Mouse (Mus musculus): Measurements from ENCODE around the gene Smagp. TPM values are rescaled to one million over a fixed set of nuclear protein-coding genes. Genes with fewer than 3 reads are reported as not detected.

Smagp gene
- total RNA-seq, 2 experiments from 2014 or later = 2.4 to 2.6 TPM

DNA sequence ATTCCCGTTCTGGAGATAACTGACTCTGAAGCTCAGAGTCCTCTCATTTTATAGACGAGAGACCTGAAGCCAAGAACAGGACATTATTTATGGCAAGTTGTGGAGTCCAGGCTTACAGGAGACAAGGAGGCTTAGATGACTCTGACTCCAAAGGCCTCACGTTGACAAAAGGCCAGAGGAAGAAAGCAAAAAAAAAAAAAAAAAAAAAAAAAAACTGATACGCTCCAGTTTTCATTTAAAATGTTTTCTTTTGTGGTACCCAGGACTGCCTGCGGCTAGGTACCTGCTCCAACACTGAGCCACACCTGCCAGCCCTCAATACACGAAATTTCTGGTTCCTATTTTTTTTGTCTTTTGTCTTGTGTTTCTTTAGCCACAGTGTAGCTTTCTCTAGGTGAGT lies 30.7 kb upstream of the Smagp start:
- intact Hi-C loops (cut with DNase I) = no loop called here
- DNase-seq (ENCODE audit: extremely low spot score in 1 of 2, low spot score in 2 of 2) = no peak

DNA sequence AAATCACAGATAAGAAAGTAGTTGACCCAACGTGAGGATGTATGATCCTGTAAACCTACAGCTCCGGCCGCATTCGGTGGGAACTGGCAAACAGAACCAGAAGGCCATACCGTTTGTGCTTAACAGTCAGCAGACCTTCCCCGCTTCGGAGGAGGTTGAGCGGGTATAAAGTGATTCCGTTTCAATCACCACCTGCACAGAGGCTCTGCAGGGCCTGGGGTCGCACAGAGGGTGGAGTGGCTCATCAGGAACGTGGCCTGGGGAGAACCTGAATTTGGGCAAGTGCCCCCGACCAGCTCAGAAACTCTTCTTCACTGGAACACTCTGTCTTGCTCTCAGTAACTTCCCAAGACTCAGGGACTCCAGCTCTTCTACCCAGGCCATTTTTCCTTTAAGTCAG lies 30.1 kb upstream of the Smagp start:
- no peak for DNase-seq (ENCODE audit: extremely low spot score in 1 of 2, low spot score in 2 of 2)
- intact Hi-C loops (cut with DNase I) = no loop called here

DNA sequence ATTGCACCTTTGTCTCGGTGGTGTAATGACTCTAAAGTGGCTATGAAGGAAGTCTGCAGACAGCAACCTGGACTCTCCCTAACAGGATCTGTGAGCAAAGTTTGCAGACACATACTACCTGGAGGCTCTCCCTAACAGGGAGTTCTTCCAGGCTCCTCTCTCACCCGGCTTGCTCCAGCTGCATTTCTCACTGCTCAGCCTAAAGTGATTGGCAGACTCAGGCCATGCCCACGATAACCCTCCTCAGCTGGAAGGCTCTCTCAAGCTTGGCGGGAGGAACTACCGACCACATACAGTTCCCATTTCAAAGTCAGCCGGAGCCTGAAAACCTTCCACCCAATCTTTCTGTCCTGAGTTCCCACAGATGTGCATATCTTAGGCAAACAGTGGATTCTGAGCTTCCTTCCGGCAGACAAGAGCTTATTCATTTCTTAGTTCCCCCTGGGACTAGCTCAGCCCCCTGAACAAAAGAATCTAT lies 29.5 kb upstream of the Smagp start:
- intact Hi-C loops (cut with DNase I) = no loop called here
- DNase-seq (ENCODE audit: extremely low spot score in 1 of 2, low spot score in 2 of 2) = no peak

GRCm38 (mm10) chr15:100665411-100666218 lies 28.9 kb upstream of the Smagp start:
- no peak for DNase-seq (ENCODE audit: extremely low spot score in 1 of 2, low spot score in 2 of 2)
- intact Hi-C loops (cut with DNase I) = no loop called here

GRCm38 (mm10) chr15:100664813-100665274 lies 28.1 kb upstream of the Smagp start:
- DNase-seq (ENCODE audit: extremely low spot score in 1 of 2, low spot score in 2 of 2) = no peak
- intact Hi-C loops (cut with DNase I) = no loop called here

- intact Hi-C loops (cut with DNase I) = no loop called here
- DNase-seq (ENCODE audit: extremely low spot score in 1 of 2, low spot score in 2 of 2) = no peak
Measured at GRCm38 (mm10) chr15:100660805-100661204, 24.1 kb upstream of the Smagp start.

DNA sequence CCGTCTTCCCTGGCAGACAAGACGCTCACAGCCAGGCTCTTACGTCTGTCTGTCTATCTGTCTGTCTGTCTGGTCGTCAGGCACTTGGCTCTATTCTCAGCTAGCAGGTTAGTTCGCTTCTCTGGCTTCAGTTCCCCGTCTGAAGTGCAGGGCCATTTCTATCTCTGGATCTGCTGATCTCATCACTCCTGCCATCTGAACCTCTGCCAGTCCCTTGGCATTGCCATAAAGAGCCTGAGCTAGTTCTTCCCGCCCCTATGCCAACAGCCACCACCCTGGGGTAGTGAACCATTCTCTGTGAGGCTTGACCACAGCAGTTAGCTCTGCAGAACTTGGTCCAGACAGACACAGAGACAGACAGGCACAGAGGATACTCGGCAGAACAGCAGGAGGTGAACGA lies 23.6 kb upstream of the Smagp start:
- DNase-seq (ENCODE audit: extremely low spot score in 1 of 2, low spot score in 2 of 2) = peak in 1 of 2 experiments; percentile 38
- intact Hi-C loops (cut with DNase I) = no loop called here

GRCm38 (mm10) chr15:100655201-100655600 lies 18.5 kb upstream of the Smagp start:
- intact Hi-C loops (cut with DNase I) = no loop called here
- DNase-seq (ENCODE audit: extremely low spot score in 1 of 2, low spot score in 2 of 2) = no peak

DNA sequence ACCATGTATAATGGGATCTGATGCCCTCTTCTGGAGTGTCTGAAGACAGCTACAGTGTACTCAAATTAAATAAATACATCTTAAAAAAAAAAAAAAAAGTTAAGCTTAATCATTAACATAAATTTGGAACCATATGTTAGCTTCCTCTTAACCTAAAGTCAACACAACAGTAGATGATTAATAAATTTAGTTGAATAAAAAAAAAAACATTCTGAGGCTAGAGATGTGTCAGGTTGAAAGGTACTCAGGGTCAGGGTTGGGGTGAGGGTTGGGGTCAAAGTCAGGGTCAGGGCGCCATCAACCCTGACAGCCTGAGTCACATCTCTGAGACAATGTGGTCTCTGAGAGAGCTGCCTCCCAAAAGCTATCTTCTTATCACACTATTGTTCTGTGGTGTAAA lies 17.5 kb upstream of the Smagp start:
- intact Hi-C loops (cut with DNase I) = no loop called here
- no peak for DNase-seq (ENCODE audit: extremely low spot score in 1 of 2, low spot score in 2 of 2)

- intact Hi-C loops (cut with DNase I) = no loop called here
- no peak for DNase-seq (ENCODE audit: extremely low spot score in 1 of 2, low spot score in 2 of 2)
Measured at GRCm38 (mm10) chr15:100651610-100652009, 14.9 kb upstream of the Smagp start.

DNA sequence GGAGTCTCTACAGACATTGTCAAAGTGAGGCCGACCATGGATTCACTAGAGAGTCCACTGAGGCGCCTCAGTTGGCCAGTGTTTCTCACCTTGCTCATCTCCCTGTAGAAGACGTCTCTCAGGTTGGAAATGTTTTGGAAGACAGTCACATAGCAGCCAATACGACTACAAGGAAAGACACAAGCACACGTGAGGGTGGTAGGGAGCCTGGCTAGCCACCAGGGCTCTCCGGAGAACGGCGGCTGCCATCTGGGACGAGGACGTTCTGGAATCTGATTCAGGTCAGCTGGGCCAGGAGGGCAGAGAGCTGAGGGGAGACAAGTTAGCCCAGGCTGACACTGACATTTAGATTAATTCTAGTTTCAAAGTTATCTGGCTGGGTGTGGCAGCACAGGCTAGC lies 13.4 kb upstream of the Smagp start:
- no peak for DNase-seq (ENCODE audit: extremely low spot score in 1 of 2, low spot score in 2 of 2)
- intact Hi-C loops (cut with DNase I) = no loop called here

GRCm38 (mm10) chr15:100646161-100646560 lies 9.4 kb upstream of the Smagp start:
- intact Hi-C loops (cut with DNase I) = no loop called here
- DNase-seq (ENCODE audit: extremely low spot score in 1 of 2, low spot score in 2 of 2) = no peak

- intact Hi-C loops (cut with DNase I) = no loop called here
- no peak for DNase-seq (ENCODE audit: extremely low spot score in 1 of 2, low spot score in 2 of 2)
Measured at GRCm38 (mm10) chr15:100642451-100642850, 5.7 kb upstream of the Smagp start.

DNA sequence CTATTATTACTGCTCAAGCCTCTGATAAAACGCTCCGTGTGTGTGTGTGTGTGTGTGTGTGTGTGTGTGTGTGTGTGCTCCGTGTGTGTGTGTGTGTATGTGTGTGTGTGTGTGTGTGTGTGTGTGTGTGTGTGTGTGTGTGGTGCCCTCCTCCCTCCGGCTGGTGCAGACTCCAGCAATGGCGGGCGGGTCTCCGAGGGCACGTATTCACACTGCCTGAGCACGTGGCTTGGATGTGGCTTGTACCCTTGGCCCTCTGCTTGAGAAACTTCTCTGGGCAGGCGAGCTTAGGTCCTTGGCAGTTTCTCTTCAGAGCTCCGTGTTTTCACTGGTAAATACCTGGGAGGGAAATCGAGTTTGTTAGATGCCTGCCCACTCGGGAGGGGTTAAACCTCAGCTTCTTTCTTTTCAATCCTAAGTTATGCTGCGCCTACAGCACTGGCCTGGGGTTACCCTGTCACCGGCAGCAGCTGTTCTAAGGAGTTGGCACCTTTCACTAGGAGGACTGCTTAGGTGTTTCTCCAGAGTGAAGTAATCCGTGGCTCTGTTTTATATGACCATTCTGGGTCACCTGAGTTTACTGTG lies 4.6 kb upstream of the Smagp start:
- intact Hi-C loops (cut with DNase I) = no loop called here
- no peak for DNase-seq (ENCODE audit: extremely low spot score in 1 of 2, low spot score in 2 of 2)

- no peak for DNase-seq (ENCODE audit: extremely low spot score in 1 of 2, low spot score in 2 of 2)
- intact Hi-C loops (cut with DNase I) = no loop called here
Measured at GRCm38 (mm10) chr15:100639972-100640750, 3.4 kb upstream of the Smagp start.

GRCm38 (mm10) chr15:100637661-100638060 lies 921 bp upstream of the Smagp start:
- intact Hi-C loops (cut with DNase I) = no loop called here
- no peak for DNase-seq (ENCODE audit: extremely low spot score in 1 of 2, low spot score in 2 of 2)

- intact Hi-C loops (cut with DNase I) = no loop called here
- DNase-seq (ENCODE audit: extremely low spot score in 1 of 2, low spot score in 2 of 2) = no peak
Measured at GRCm38 (mm10) chr15:100635851-100636645, 692 bp downstream of the Smagp start.

DNA sequence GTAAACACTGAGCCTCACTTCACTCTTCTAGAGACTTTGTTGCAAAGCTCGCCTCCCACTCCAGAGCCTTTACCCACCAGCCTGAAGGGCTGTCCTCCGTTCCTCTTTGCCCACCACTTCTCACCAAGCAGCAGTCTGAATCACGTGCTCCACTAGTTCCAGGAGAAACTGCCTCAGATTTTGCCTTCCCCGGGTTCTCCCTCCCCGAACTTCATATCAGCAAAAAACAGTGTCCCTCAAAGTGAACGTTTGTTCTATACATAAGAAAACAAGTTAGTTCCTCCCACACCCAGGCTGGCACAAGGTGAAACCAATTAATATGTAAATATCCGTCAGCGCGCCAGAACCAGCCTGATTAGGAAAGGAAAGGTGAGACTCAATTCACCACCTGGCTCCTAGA lies 1.5 kb downstream of the Smagp start:
- no peak for DNase-seq (ENCODE audit: extremely low spot score in 1 of 2, low spot score in 2 of 2)
- intact Hi-C loops (cut with DNase I) = no loop called here

- no peak for DNase-seq (ENCODE audit: extremely low spot score in 1 of 2, low spot score in 2 of 2)
- intact Hi-C loops (cut with DNase I) = no loop called here
Measured at GRCm38 (mm10) chr15:100633341-100633740, 3.4 kb downstream of the Smagp start.

All from left cerebral cortex, postnatal 10 days (tissue).